Comparison of ENCODE assay signal across 16 mouse cellular contexts in genomic region chr2:139417506-139417905, GRCm38 (mm10).
"Had no signal": no experiment of that assay in that cellular context is flagged by ENCODE, and none has a peak within 500 bp of the region (broad histone marks: within the 10 kb centered on the region; RNA-seq: fewer than 3 reads in every experiment).

No protein-coding gene starts in this region.

- H3K4me2 ChIP-seq: lung, embryonic 15.5 days; midbrain, embryonic 12.5 days; neural tube, embryonic 12.5 days; stomach, embryonic 15.5 days had no signal

- H3K9ac ChIP-seq: lung, embryonic 15.5 days; midbrain, embryonic 12.5 days; neural tube, embryonic 12.5 days; stomach, embryonic 15.5 days had no signal

- H3K27me3 ChIP-seq: lung, embryonic 15.5 days; megakaryocyte, embryonic 14.5 days; midbrain, embryonic 12.5 days; neural tube, embryonic 12.5 days; stomach, embryonic 15.5 days had no signal

- DNase-seq: lung, adult 18-20 months; lung, postnatal 14 days; lung, postnatal 36 days; midbrain, embryonic 14.5 days; right cerebral cortex, postnatal 14 days; thymus, adult 18-20 months; thymus, postnatal 14 days; thymus, postnatal 36 days had no signal

- H3K9me3 ChIP-seq: lung, embryonic 15.5 days; megakaryocyte, embryonic 14.5 days; midbrain, embryonic 12.5 days; neural tube, embryonic 12.5 days; stomach, embryonic 15.5 days had no signal

- H3K4me1 ChIP-seq: lung, embryonic 15.5 days; megakaryocyte, embryonic 14.5 days; midbrain, embryonic 12.5 days; neural tube, embryonic 12.5 days; stomach, embryonic 15.5 days had no signal

- H3K4me3 ChIP-seq: lung, embryonic 15.5 days; megakaryocyte, embryonic 14.5 days; midbrain, embryonic 12.5 days; neural tube, embryonic 12.5 days; stomach, embryonic 15.5 days had no signal

- H3K27ac ChIP-seq: lung, embryonic 15.5 days; macrophage; midbrain, embryonic 12.5 days; neural tube, embryonic 12.5 days; stomach, embryonic 15.5 days; stomach, postnatal 0 days had no signal

- ATAC-seq: lung, postnatal 0 days had no signal

- H3K36me3 ChIP-seq: lung, embryonic 15.5 days; midbrain, embryonic 12.5 days; neural tube, embryonic 12.5 days; stomach, embryonic 15.5 days had no signal
